Mouse (Mus musculus): ENCODE data around the gene Agap3. TPM values are rescaled to one million over a fixed set of nuclear protein-coding genes. Genes with fewer than 3 reads are reported as not detected.
A peak's percentile ranks its signal among the peaks of the same experiment; 100 is the strongest.

The Agap3 gene
- total and polyA plus RNA-seq, 3 experiments = 116 to 203 (median 138) TPM

DNA sequence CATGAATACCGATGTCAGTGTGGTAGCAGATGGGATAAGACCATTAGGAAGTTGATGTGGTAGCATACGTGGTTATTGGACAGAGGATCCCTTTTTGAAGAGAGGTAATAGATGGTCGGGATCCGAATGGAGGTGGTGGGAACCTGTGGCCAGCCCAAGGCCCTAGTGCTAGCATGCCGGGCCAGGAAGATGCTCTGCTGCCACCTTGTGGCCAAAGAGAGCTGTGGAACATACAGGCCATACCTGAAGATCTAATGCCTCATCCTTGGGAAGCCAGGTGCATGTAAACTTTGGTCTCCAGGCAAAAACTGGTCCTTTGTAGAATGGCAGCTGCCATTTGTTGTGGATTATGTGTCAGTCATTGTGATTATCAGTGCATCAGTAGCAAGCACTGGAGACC is 18.6 kb downstream of the Agap3 start:
- no peak overlapping the region for H3K9ac ChIP-seq (ENCODE audit: control insufficient read depth, low read depth, low read length, poor library complexity, severe bottlenecking)
- DNase-seq (ENCODE audit: low read depth, low spot score) = peak; percentile 77
- peaks cover 0 to 2% of the 10 kb centered on the region in 2 experiments; a peak in 1 of 4 replicates for H3K36me3 ChIP-seq (ENCODE audit: control insufficient read depth in 1 of 2, insufficient read depth in 2 of 2, low read length in 2 of 2)

GRCm38 (mm10) chr5:24472884-24473619 is 21.1 kb downstream of the Agap3 start:
- H3K9me3 ChIP-seq (replicated peaks; ENCODE audit: insufficient read depth, low read length) = no peaks in the 10 kb centered on the region
- no peak overlapping the region for H3K27ac ChIP-seq (ENCODE audit: control insufficient read depth, low read depth, low read length)
- peaks cover 23% of the 10 kb centered on the region for H3K79me2 ChIP-seq (ENCODE audit: control insufficient read depth, insufficient read depth, low read length, poor library complexity)
- no peaks in the 10 kb centered on the region for H3K27me3 ChIP-seq (ENCODE audit: control insufficient read depth in 1 of 2, insufficient read depth in 2 of 2, low read length in 2 of 2)
- H3K4me1 ChIP-seq (ENCODE audit: control insufficient read depth in 1 of 2, insufficient read depth in 2 of 2, low read length in 2 of 2) = 0 out of 4 replicates have a peak, but pooled peaks cover 0 to 2% of the 10 kb centered on the region in 2 experiments
- peaks cover 0 to 5% of the 10 kb centered on the region in 2 experiments; a peak in 3 of 4 replicates for H3K36me3 ChIP-seq (ENCODE audit: control insufficient read depth in 1 of 2, insufficient read depth in 2 of 2, low read length in 2 of 2)
- no peak for DNase-seq (ENCODE audit: low read depth, low spot score)
- H3K9ac ChIP-seq (ENCODE audit: control insufficient read depth, low read depth, low read length, poor library complexity, severe bottlenecking) = no peak overlapping the region
- TF ChIP-seq MAX (IDR thresholded peaks at IDR 0.05; ENCODE audit: low read length) = no peak
- TF ChIP-seq RAD21 (IDR thresholded peaks at IDR 0.05; ENCODE audit: low read depth, low read length) = no peak
- no peak for TF ChIP-seq SIN3A (IDR thresholded peaks at IDR 0.05; ENCODE audit: low read length)
- TF ChIP-seq POLR2A (IDR thresholded peaks at IDR 0.05; ENCODE audit: control insufficient read depth in 1 of 2, insufficient read depth in 1 of 2, low read depth in 1 of 2, low read length in 2 of 2, poor library complexity in 1 of 2) = no peak
- no peak overlapping the region for H3K4me3 ChIP-seq (ENCODE audit: control insufficient read depth in 1 of 2, insufficient read depth in 1 of 2, low read depth in 2 of 2, low read length in 2 of 2)

More for the DNA sequence above, 18.6 kb downstream of the Agap3 start:
- Histone ChIP-seq H3K4me3 (ENCODE audit: control insufficient read depth in 1 of 2, insufficient read depth in 1 of 2, low read depth in 2 of 2, low read length in 2 of 2) (no peak overlapping the region), H3K79me2 (ENCODE audit: control insufficient read depth, insufficient read depth, low read length, poor library complexity) (peaks cover 34% of the 10 kb centered on the region), H3K4me1 (ENCODE audit: control insufficient read depth in 1 of 2, insufficient read depth in 2 of 2, low read length in 2 of 2) (0 out of 4 replicates have a peak, but pooled peaks cover 0 to 2% of the 10 kb centered on the region in 2 experiments), H3K9me3 (replicated peaks; ENCODE audit: insufficient read depth, low read length) (no peaks in the 10 kb centered on the region), H3K27me3 (ENCODE audit: control insufficient read depth in 1 of 2, insufficient read depth in 2 of 2, low read length in 2 of 2) (no peaks in the 10 kb centered on the region), H3K27ac (ENCODE audit: control insufficient read depth, low read depth, low read length) (no peak overlapping the region)
- TF ChIP-seq SMC3 (IDR thresholded peaks at IDR 0.05; ENCODE audit: low read depth, low read length) (peak; percentile 77), ZC3H11A (IDR thresholded peaks at IDR 0.05; ENCODE audit: low read depth, low read length) (peak; percentile 54; the same call in 1 of the 2 replicates), MAX (IDR thresholded peaks at IDR 0.05; ENCODE audit: low read length) (no peak), EP300 (IDR thresholded peaks at IDR 0.05; ENCODE audit: low read depth in 1 of 2, low read length in 2 of 2) (no peak), JUND (IDR thresholded peaks at IDR 0.05; ENCODE audit: low read depth, low read length) (no peak), RAD21 (IDR thresholded peaks at IDR 0.05; ENCODE audit: low read depth, low read length) (peak; percentile 75), CTCF (IDR thresholded peaks at IDR 0.05 in 2 of 3, conservative IDR thresholded peaks at IDR 0.05 in 1 of 3; ENCODE audit: control insufficient read depth in 1 of 3, insufficient read depth in 1 of 3, low read depth in 2 of 3, low read length in 3 of 3, poor library complexity in 1 of 3, severe bottlenecking in 1 of 3) (peak; percentile 82 to 98 (median 83)), BHLHE40 (IDR thresholded peaks at IDR 0.05; ENCODE audit: borderline replicate concordance, low read depth, low read length) (no peak), GATA1 (IDR thresholded peaks at IDR 0.05; ENCODE audit: low read depth, low read length) (no peak)

DNA sequence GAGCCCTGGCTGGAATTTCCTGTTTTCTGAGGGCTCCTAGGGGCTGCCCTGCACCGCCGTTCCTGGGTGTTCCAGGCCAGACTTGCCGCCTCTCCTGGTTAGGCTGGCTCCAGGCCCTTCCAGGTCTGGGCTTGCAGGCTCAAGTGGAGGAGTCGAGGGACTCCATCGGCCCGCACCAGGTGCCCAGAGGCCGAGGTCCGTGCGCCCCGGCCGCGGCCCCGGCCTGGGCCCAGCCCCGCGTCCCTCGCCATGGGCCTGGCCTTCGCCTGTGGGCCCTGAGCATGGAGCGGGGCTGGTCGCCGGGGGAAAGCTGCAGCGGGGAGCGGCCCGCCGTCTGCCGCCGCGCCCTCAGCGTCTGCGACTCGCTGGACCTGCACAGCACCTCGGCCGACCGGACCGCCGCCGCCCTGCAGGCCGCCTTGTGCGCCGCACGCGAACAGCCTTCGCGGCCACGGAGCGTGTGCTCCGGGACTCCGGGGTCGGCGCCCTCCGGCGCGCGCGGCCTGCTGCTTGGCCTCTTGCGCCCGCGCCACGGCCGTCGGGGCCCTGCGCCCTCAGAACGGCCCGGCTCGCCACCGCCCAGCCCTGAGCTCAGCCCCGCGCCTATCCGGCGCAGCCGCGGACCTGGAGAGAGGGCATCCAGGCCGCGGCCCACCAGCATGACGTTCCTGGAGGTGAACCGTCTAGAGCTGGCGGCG is 22.2 kb downstream of the Agap3 start:
- H3K27me3 ChIP-seq (ENCODE audit: control insufficient read depth in 1 of 2, insufficient read depth in 2 of 2, low read length in 2 of 2) = no peaks in the 10 kb centered on the region
- DNase-seq (ENCODE audit: low read depth, low spot score) = no peak
- H3K36me3 ChIP-seq (ENCODE audit: control insufficient read depth in 1 of 2, insufficient read depth in 2 of 2, low read length in 2 of 2) = peaks cover 0 to 8% of the 10 kb centered on the region in 2 experiments; a peak in 3 of 4 replicates
- TF ChIP-seq CTCF (IDR thresholded peaks at IDR 0.05 in 2 of 3, conservative IDR thresholded peaks at IDR 0.05 in 1 of 3; ENCODE audit: control insufficient read depth in 1 of 3, insufficient read depth in 1 of 3, low read depth in 2 of 3, low read length in 3 of 3, poor library complexity in 1 of 3, severe bottlenecking in 1 of 3) (peak in 1 of 3 experiments; percentile 10; a peak in 1 of 6 replicates), NRF1 (IDR thresholded peaks at IDR 0.05; ENCODE audit: insufficient read depth, low read depth, low read length, poor library complexity, severe bottlenecking) (no peak)
- H3K9me3 ChIP-seq (replicated peaks; ENCODE audit: insufficient read depth, low read length) = no peaks in the 10 kb centered on the region
- peaks cover 20% of the 10 kb centered on the region for H3K79me2 ChIP-seq (ENCODE audit: control insufficient read depth, insufficient read depth, low read length, poor library complexity)
- no peak overlapping the region for H3K9ac ChIP-seq (ENCODE audit: control insufficient read depth, low read depth, low read length, poor library complexity, severe bottlenecking)
- H3K4me1 ChIP-seq (ENCODE audit: control insufficient read depth in 1 of 2, insufficient read depth in 2 of 2, low read length in 2 of 2) = 0 out of 4 replicates have a peak, but pooled peaks cover 0 to 2% of the 10 kb centered on the region in 2 experiments
- H3K27ac ChIP-seq (ENCODE audit: control insufficient read depth, low read depth, low read length) = no peak overlapping the region
- H3K4me3 ChIP-seq (ENCODE audit: control insufficient read depth in 1 of 2, insufficient read depth in 1 of 2, low read depth in 2 of 2, low read length in 2 of 2) = no peak overlapping the region
